Mouse (Mus musculus) v-Abl transformed pro-B cells (cell line): ENCODE data around the gene U90926.

Experiments used
- in situ Hi-C, 2 experiments: fragments of 400-800 bp; cut with MboI; formaldehyde crosslinking; loops; one replicate each; pipeline ENCODE4 v1.15.1; 2025; ENCODE audit not compliant: unreplicated experiment in 2 of 2

The U90926 gene

GRCm38 (mm10) chr5:92215308-92215707 lies at the start of gene U90926:
Gene U90926, minus strand, starts transcription at chr5:92215408.
- in situ Hi-C loops, result no loop called here

GRCm38 (mm10) chr5:92263761-92264359 lies 48.7 kb upstream of the U90926 start:
- in situ Hi-C loops, result no loop called here

- in situ Hi-C loops, result no loop called here
Measured at GRCm38 (mm10) chr5:92262646-92263045, 47.4 kb upstream of the U90926 start.

GRCm38 (mm10) chr5:92256218-92256617 lies 41.0 kb upstream of the U90926 start, which contains the start of gene Ppef2:
Gene Ppef2, minus strand, starts transcription at chr5:92256278.
- in situ Hi-C loops, result no loop called here

- in situ Hi-C loops, result no loop called here
Measured at GRCm38 (mm10) chr5:92254476-92254875, 39.3 kb upstream of the U90926 start.

GRCm38 (mm10) chr5:92252797-92253343 lies 37.7 kb upstream of the U90926 start:
- in situ Hi-C loops, result no loop called here

GRCm38 (mm10) chr5:92252031-92252430 lies 36.8 kb upstream of the U90926 start:
- in situ Hi-C loops, result no loop called here

GRCm38 (mm10) chr5:92248614-92249013 lies 33.4 kb upstream of the U90926 start:
- in situ Hi-C loops, result loop anchor here in 1 of 2 experiments (25.0 kb wide), 1 partner anchor 786 kb away; no protein-coding TSS in a partner anchor

- in situ Hi-C loops, result loop anchor here in 1 of 2 experiments (25.0 kb wide), 1 partner anchor 783 kb away; no protein-coding TSS in a partner anchor
Measured at GRCm38 (mm10) chr5:92245483-92245882, 30.3 kb upstream of the U90926 start.

GRCm38 (mm10) chr5:92244900-92245299 lies 29.7 kb upstream of the U90926 start:
- in situ Hi-C loops, result loop anchor here in 1 of 2 experiments (25.0 kb wide), 1 partner anchor 783 kb away; no protein-coding TSS in a partner anchor

GRCm38 (mm10) chr5:92240769-92241168 lies 25.6 kb upstream of the U90926 start:
- in situ Hi-C loops, result loop anchor here in 1 of 2 experiments (25.0 kb wide), 1 partner anchor 778 kb away; no protein-coding TSS in a partner anchor

- in situ Hi-C loops, result loop anchor here in 1 of 2 experiments (10.0 to 25.0 kb wide), 2 partner anchors 777 to 1295 kb away; no protein-coding TSS in a partner anchor
Measured at GRCm38 (mm10) chr5:92239333-92240232, 24.4 kb upstream of the U90926 start.

- in situ Hi-C loops, result loop anchor here in 1 of 2 experiments (10.0 to 25.0 kb wide), 2 partner anchors 773 to 1290 kb away; no protein-coding TSS in a partner anchor
Measured at GRCm38 (mm10) chr5:92234939-92235557, 19.8 kb upstream of the U90926 start.

- in situ Hi-C loops, result loop anchor here in 1 of 2 experiments (10.0 to 25.0 kb wide), 2 partner anchors 771 to 1289 kb away; no protein-coding TSS in a partner anchor
Measured at GRCm38 (mm10) chr5:92233366-92233765, 18.2 kb upstream of the U90926 start.

- in situ Hi-C loops, result loop anchor here in 1 of 2 experiments (10.0 to 25.0 kb wide), 2 partner anchors 770 to 1287 kb away; no protein-coding TSS in a partner anchor
Measured at GRCm38 (mm10) chr5:92231836-92232235, 16.6 kb upstream of the U90926 start.

- in situ Hi-C loops, result loop anchor here in 1 of 2 experiments (10.0 to 25.0 kb wide), 2 partner anchors 768 to 1286 kb away; no protein-coding TSS in a partner anchor
Measured at GRCm38 (mm10) chr5:92230306-92230705, 15.1 kb upstream of the U90926 start.

GRCm38 (mm10) chr5:92229514-92229913 lies 14.3 kb upstream of the U90926 start:
- in situ Hi-C loops, result loop anchor here in 1 of 2 experiments (25.0 kb wide), 1 partner anchor 767 kb away; no protein-coding TSS in a partner anchor

- in situ Hi-C loops, result loop anchor here in 1 of 2 experiments (25.0 kb wide), 1 partner anchor 766 kb away; no protein-coding TSS in a partner anchor
Measured at GRCm38 (mm10) chr5:92228776-92229175, 13.6 kb upstream of the U90926 start.

- in situ Hi-C loops, result loop anchor here in 1 of 2 experiments (25.0 kb wide), 1 partner anchor 765 kb away; no protein-coding TSS in a partner anchor
Measured at GRCm38 (mm10) chr5:92227782-92228181, 12.6 kb upstream of the U90926 start.
